Mouse (Mus musculus) hindbrain, embryonic 10.5 days (tissue): Measurements from ENCODE around the gene Rhobtb1. TPM values are rescaled to one million over a fixed set of nuclear protein-coding genes. Genes with fewer than 3 reads are reported as not detected.
A peak's percentile ranks its signal among the peaks of the same experiment; 100 is the strongest.

ENCODE experiments used
- DNase-seq: peaks from one replicate; pipeline ENCODE4 v3.0.0-alpha.2; 2017; ENCODE audit warnings: low spot score
- H3K27ac ChIP-seq: fragments of 300-500 bp; sonication (generic); 2 replicates; pipeline ENCODE4 v1.5.1; 2016; ENCODE audit warnings: mild to moderate bottlenecking, moderate library complexity
- H3K27me3 ChIP-seq: fragments of 300-500 bp; sonication (generic); 2 replicates; pipeline ENCODE4 v1.6.1; 2016; ENCODE audit warnings: mild to moderate bottlenecking; ENCODE audit not compliant: poor library complexity, insufficient read depth, severe bottlenecking
- H3K36me3 ChIP-seq: fragments of 300-500 bp; sonication (generic); 2 replicates; pipeline ENCODE4 v1.6.1; 2016; ENCODE audit warnings: mild to moderate bottlenecking, moderate library complexity
- H3K4me1 ChIP-seq: fragments of 300-500 bp; sonication (generic); replicated peaks from 2 replicates; pipeline ENCODE4 v1.6.1; 2016; ENCODE audit warnings: mild to moderate bottlenecking
- H3K4me3 ChIP-seq: fragments of 300-500 bp; sonication (generic); 2 replicates; pipeline ENCODE4 v1.5.1; 2016; ENCODE audit warnings: mild to moderate bottlenecking, moderate library complexity
- H3K9me3 ChIP-seq: fragments of 300-500 bp; sonication (generic); 2 replicates; pipeline ENCODE4 v1.6.1; 2016; ENCODE audit warnings: mild to moderate bottlenecking, moderate library complexity
- WGBS: fragments of 180-500 bp; shearing (Covaris S2); methylation state at CpG from one replicate; pipeline ENCODE4 v1.1.7; 2016; 5-methylcytosine and 5-hydroxymethylcytosine counted together
- polyA plus RNA-seq: library from polyadenylated mRNA; unstranded; fragments of >200 nt; fragmentation: Nextera tagmentation; extraction: Ambion mirVana; gene quantifications from 2 replicates; pipeline ENCODE4 v1.2.1, GENCODE M21; 2016

Gene Rhobtb1
- polyA plus RNA-seq, 1 experiment from 2014 or later: 15.0 TPM

DNA sequence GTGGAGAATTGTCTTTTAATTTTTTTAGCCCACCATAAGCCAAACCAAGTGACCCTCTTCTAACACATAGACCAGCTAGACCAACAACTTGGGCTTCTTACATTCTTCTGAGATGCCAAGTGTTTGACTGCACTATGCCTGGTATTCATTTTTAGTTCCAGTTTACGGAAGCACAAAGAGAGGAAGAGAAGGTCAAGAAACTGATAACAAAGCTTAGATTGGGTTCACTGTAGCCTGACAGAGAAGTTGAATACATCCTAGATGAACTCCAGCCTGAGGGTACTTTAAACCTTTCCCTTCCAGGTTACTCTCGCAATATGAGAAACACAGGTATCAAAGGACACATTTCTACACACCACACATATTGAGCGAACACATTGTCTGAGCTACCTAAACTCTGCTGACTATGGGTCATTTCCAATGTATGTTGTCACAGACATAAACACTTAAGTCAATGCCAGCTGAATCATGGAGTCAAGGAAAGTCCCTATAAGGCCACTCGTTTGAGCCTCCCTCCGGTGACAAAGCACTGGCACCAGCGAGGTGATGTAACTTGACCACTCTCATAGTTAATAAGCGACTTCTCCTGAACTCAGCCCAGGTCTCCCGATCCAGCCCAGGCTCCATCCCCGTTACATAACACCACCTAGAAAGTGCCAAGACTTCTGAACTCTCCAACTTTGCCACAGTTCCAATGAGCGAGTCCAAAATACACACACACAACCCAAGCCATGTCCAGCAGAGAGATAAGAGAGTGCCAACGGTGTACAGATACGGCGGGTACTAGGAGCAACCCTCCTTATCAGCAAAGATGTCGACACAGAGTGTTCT lies 67.4 kb downstream of the Rhobtb1 start:
- 91% methylated on average over 14 of the region's 14 CpGs for WGBS
- Histone ChIP-seq H3K36me3 (peaks cover 41% of the 10 kb centered on the region), H3K4me3 (no peak overlapping the region), H3K27me3 (no peaks in the 10 kb centered on the region), H3K9me3 (no peaks in the 10 kb centered on the region; the same call in 1 of the 2 replicates), H3K27ac (no peak overlapping the region), H3K4me1 (peaks cover 6% of the 10 kb centered on the region)
- no peak for DNase-seq

- H3K9me3 ChIP-seq: no peaks in the 10 kb centered on the region; the same call in 1 of the 2 replicates
- 93% methylated on average over 2 of the region's 2 CpGs for WGBS
- DNase-seq: no peak
- 0 out of 2 replicates have a peak, but pooled peaks cover 2% of the 10 kb centered on the region for H3K4me1 ChIP-seq
- no peak overlapping the region for H3K27ac ChIP-seq
- no peak overlapping the region for H3K4me3 ChIP-seq
- H3K27me3 ChIP-seq: no peaks in the 10 kb centered on the region
- peaks cover 41% of the 10 kb centered on the region for H3K36me3 ChIP-seq
Measured at GRCm38 (mm10) chr10:69219289-69219626, 68.0 kb downstream of the Rhobtb1 start.

- Histone ChIP-seq H3K27ac (no peak overlapping the region), H3K4me3 (no peak overlapping the region), H3K27me3 (no peaks in the 10 kb centered on the region), H3K9me3 (no peaks in the 10 kb centered on the region; the same call in 1 of the 2 replicates), H3K36me3 (peaks cover 46% of the 10 kb centered on the region), H3K4me1 (0 out of 2 replicates have a peak, but pooled peaks cover 5% of the 10 kb centered on the region)
- 91% methylated on average over 6 of the region's 6 CpGs for WGBS
- no peak for DNase-seq
Measured at GRCm38 (mm10) chr10:69220296-69220695, 69.1 kb downstream of the Rhobtb1 start.

GRCm38 (mm10) chr10:69221148-69221547 lies 69.9 kb downstream of the Rhobtb1 start:
- Histone ChIP-seq H3K27ac (no peak overlapping the region), H3K4me3 (no peak overlapping the region), H3K36me3 (peaks cover 38% of the 10 kb centered on the region), H3K9me3 (no peaks in the 10 kb centered on the region; the same call in 1 of the 2 replicates), H3K4me1 (0 out of 2 replicates have a peak, but pooled peaks cover 5% of the 10 kb centered on the region), H3K27me3 (no peaks in the 10 kb centered on the region)
- no peak for DNase-seq
- WGBS: 94% methylated on average over 9 of the region's 9 CpGs

GRCm38 (mm10) chr10:69221955-69222354 lies 70.7 kb downstream of the Rhobtb1 start:
- H3K9me3 ChIP-seq: no peaks in the 10 kb centered on the region
- peaks cover 30% of the 10 kb centered on the region for H3K36me3 ChIP-seq
- H3K4me1 ChIP-seq: 0 out of 2 replicates have a peak, but pooled peaks cover 5% of the 10 kb centered on the region
- no peaks in the 10 kb centered on the region for H3K27me3 ChIP-seq
- no peak overlapping the region for H3K27ac ChIP-seq
- DNase-seq: no peak
- 84% methylated on average over 3 of the region's 3 CpGs for WGBS
- no peak overlapping the region for H3K4me3 ChIP-seq

GRCm38 (mm10) chr10:69223232-69223631 lies 72.0 kb downstream of the Rhobtb1 start:
- H3K36me3 ChIP-seq: peaks cover 19% of the 10 kb centered on the region
- H3K27ac ChIP-seq: no peak overlapping the region
- H3K27me3 ChIP-seq: no peaks in the 10 kb centered on the region
- DNase-seq: no peak
- 94% methylated on average over 4 of the region's 4 CpGs for WGBS
- no peaks in the 10 kb centered on the region for H3K9me3 ChIP-seq
- H3K4me3 ChIP-seq: no peak overlapping the region
- 0 out of 2 replicates have a peak, but pooled peaks cover 5% of the 10 kb centered on the region for H3K4me1 ChIP-seq

DNA sequence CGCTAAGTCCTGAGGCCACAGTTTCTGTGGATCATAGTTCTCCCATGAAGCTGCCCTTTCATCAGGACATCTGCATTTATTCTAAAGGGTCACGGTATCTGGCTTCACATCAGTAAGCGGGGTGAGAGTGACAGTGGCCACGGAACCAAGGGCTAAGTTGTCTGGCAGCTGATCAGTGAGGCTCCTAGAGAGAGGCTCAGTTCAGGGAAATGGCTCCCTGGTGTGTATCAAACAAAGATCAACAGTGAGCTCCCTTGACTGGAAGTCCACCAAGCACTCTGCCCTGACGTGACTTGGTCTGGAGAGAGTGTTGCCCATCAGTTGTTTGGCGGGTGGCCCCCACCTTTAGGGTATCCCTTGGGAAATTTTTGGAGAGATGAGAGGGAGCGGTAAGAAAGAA lies 73.0 kb downstream of the Rhobtb1 start:
- H3K9me3 ChIP-seq: no peaks in the 10 kb centered on the region
- DNase-seq: no peak
- no peaks in the 10 kb centered on the region for H3K27me3 ChIP-seq
- H3K36me3 ChIP-seq: peaks cover 9% of the 10 kb centered on the region
- 0 out of 2 replicates have a peak, but pooled peaks cover 5% of the 10 kb centered on the region for H3K4me1 ChIP-seq
- H3K27ac ChIP-seq: 0 out of 2 replicates have a peak overlapping the region, but pooled peaks have one; percentile 5
- no peak overlapping the region for H3K4me3 ChIP-seq
- WGBS: 60% methylated on average over 7 of the region's 7 CpGs

DNA sequence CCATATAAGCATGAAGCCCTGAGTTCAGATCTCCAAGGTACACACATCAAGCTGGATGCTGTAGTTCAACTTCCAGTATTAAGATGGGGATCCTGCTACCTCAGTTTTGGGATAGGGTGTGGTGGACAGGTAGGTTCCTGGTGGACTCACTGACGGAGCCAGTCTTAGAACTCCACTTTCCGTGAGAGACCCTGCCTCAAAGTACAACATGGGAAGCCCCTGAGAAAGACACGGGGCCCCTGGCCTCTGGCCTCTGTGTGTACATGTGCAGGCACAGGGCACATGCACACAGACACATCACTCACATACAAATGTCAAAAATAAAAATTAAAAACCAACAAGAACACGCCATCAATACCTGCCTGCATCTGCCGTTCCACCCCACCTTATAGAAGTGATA lies 74.2 kb downstream of the Rhobtb1 start:
- H3K36me3 ChIP-seq: peaks cover 5% of the 10 kb centered on the region
- DNase-seq: no peak
- 0 out of 2 replicates have a peak, but pooled peaks cover 5% of the 10 kb centered on the region for H3K4me1 ChIP-seq
- H3K27me3 ChIP-seq: no peaks in the 10 kb centered on the region
- H3K27ac ChIP-seq: no peak overlapping the region
- H3K4me3 ChIP-seq: no peak overlapping the region
- H3K9me3 ChIP-seq: no peaks in the 10 kb centered on the region
- 96% methylated on average over 5 of the region's 5 CpGs for WGBS

GRCm38 (mm10) chr10:69225951-69226350 lies 74.7 kb downstream of the Rhobtb1 start:
- H3K36me3 ChIP-seq: peaks cover 5% of the 10 kb centered on the region
- H3K27me3 ChIP-seq: no peaks in the 10 kb centered on the region
- H3K9me3 ChIP-seq: no peaks in the 10 kb centered on the region
- no peak overlapping the region for H3K4me3 ChIP-seq
- H3K27ac ChIP-seq: no peak overlapping the region
- H3K4me1 ChIP-seq: 0 out of 2 replicates have a peak, but pooled peaks cover 5% of the 10 kb centered on the region
- DNase-seq: no peak
- 85% methylated on average over 8 of the region's 8 CpGs for whole genome bisulfite sequencing

- no peak for DNase-seq
- Histone ChIP-seq H3K27ac (no peak overlapping the region), H3K36me3 (peaks cover 12% of the 10 kb centered on the region; the same call in 1 of the 2 replicates), H3K4me3 (no peak overlapping the region), H3K27me3 (no peaks in the 10 kb centered on the region), H3K9me3 (no peaks in the 10 kb centered on the region), H3K4me1 (peaks cover 4% of the 10 kb centered on the region; the same call in 1 of the 2 replicates)
- 88% methylated on average over 3 of the region's 3 CpGs for WGBS
Measured at GRCm38 (mm10) chr10:69237185-69237584, 86.0 kb downstream of the Rhobtb1 start.

- no peak for DNase-seq
- no peak overlapping the region; the same call in 1 of the 2 replicates for H3K27ac ChIP-seq
- H3K4me3 ChIP-seq: no peak overlapping the region
- peaks cover 4% of the 10 kb centered on the region; the same call in 1 of the 2 replicates for H3K4me1 ChIP-seq
- WGBS: 93% methylated on average over 9 of the region's 9 CpGs
- H3K9me3 ChIP-seq: no peaks in the 10 kb centered on the region
- H3K27me3 ChIP-seq: no peaks in the 10 kb centered on the region
- H3K36me3 ChIP-seq: peaks cover 13% of the 10 kb centered on the region; the same call in 1 of the 2 replicates
Measured at GRCm38 (mm10) chr10:69237781-69238180, 86.5 kb downstream of the Rhobtb1 start.

DNA sequence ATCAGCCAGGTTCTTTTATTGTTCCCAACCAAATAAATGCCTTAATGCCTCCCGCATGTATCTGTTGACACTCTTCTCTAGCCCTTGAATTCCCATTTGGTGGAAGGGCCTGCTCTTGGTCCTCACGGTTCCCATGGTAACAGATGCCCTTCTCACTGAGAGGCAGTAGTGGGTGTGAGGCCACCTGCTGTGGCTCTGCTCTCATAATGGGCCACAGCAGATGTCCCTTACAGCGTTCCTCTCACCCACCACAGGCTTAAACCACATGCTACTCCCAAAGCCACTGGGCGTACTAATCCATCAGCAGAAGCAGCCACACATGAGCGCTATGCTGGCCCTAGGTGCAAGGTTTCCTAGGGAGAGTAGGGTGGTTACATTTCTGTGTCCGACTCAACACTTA lies 87.1 kb downstream of the Rhobtb1 start:
- Histone ChIP-seq H3K4me3 (no peak overlapping the region), H3K9me3 (no peaks in the 10 kb centered on the region), H3K27ac (no peak overlapping the region), H3K36me3 (peaks cover 13% of the 10 kb centered on the region; the same call in 1 of the 2 replicates), H3K4me1 (peaks cover 4% of the 10 kb centered on the region; the same call in 1 of the 2 replicates), H3K27me3 (no peaks in the 10 kb centered on the region)
- WGBS: 62% methylated on average over 6 of the region's 6 CpGs
- peak; percentile 23 for DNase-seq

GRCm38 (mm10) chr10:69240530-69240929 lies 89.3 kb downstream of the Rhobtb1 start:
- DNase-seq: no peak
- Histone ChIP-seq H3K9me3 (no peaks in the 10 kb centered on the region), H3K4me1 (peaks cover 4% of the 10 kb centered on the region; the same call in 1 of the 2 replicates), H3K27ac (no peak overlapping the region), H3K4me3 (no peak overlapping the region), H3K36me3 (peaks cover 13% of the 10 kb centered on the region; the same call in 1 of the 2 replicates), H3K27me3 (no peaks in the 10 kb centered on the region)
- WGBS: 92% methylated on average over 2 of the region's 2 CpGs
